Mouse (Mus musculus) spleen, postnatal 36 days (tissue): ENCODE results near the gene Gm20662.

ENCODE experiments used
- DNase-seq, 2 experiments: peaks; one replicate each; pipeline ENCODE4 v3.0.0; 2022; ENCODE audit warnings: low spot score in 2 of 2, mixed read lengths in 1 of 2

Gene Gm20662

DNA sequence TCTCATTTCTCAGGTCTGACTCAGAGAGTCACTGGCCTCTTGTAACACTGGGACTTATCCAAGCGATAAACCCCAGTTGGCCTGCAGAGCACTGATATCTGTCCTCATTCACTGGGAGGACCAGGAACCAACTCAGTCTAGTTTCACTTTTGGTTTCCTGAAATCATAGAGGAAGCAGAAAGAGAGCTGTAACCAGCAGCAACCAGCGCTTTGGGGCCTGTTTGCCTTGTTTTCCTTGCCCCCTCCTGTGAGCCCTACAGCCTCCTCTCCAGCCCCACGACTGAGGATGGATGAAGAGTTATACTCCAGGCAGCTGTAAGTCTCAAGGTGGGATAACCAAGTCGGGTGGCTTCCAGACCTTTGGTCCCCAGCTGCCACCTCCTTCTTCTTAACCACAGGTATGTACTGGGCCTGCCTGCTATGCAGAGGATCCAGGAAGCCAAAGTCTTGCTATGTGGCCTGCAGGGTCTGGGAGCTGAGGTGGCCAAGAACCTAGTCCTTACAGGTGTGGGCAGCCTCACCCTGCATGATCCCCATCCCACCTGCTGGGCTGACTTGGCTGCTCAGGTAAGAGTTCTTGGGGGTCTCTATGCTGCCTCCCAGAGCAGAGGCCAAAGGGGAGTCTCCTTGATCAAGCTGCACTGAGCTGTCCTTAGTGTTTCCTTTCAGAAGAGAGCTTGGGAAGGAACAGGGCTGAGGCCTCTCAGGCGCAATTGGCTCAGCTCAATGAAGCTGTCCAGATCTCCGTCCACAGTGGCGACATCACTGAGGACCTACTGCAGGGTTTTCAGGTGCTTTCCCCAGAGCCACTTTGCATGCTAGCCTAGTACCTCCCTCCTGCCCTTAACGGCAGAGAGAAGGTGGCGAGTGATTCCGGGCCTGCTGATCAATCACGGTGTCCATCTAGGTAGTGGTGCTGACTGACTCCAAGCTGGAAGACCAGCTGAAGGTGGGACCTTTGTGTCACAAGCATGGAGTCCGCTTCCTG is 20.5 kb upstream of the Gm20662 start, which contains the start of gene Uba7:
Uba7 (plus strand) TSS at position 107 of the 988 bp plus-strand sequence.
- peak; percentile 69 to 79 for DNase-seq

DNA sequence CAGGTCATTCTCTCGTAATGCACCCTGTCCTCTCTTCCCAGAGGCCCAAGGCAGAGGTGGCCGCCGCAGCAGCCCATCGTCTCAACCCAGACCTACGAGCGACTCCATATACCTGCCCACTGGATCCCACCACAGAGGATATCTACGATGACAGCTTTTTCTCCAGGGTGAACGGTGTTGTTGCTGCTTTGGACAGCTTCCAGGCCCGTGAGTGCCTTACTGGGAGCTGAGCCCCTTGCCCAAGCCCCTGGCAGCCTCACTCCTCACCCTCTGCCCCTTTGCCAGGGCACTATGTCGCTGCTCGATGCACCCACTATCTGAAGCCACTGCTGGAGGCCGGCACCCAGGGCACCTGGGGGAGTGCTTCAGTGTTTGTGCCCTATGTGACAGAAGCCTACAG is 17.3 kb upstream of the Gm20662 start:
- no peak for DNase-seq

DNA sequence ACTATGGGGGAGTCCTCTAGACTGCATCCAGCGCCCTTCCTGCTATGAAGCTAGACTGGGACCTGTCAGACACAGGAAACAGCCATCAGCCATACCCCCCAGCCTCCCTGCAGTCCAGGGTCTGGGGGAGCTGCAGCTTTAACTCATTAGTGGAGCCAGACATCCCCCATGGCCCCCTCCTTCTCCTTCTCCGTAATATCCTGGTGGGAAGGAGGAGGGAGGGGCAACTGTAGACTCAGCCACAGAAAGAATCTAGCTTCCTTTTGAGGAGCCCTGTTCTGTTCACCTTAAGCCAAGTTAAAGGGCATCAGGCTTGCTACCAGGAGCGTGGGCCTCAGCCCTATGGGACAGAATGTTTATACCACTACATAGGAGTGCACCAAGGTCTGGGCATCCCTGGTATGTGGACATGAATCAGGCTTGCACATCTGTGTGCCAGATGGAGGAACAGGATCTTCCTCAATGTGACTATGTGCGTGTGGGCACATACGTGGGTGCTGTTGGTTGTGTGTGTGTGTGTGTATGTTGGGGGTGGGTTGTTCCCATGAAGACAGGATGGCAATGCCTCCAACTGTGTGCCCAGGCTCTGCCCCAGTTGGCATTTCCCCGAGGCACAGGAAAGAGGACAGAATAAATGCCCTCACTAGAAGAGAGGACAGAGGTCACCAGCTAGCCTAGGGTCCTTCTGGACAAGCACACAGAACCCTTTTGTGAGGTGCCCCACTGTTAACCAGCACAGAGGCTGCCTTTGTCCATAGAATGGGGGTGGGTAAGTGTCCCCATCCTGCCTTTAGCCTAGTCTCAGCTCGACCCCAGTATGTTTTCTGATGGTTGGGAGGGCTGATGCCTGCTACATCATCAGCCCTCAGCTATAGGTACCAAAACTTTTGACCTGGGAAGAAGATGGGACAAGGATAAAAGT is 14.2 kb upstream of the Gm20662 start:
- no peak for DNase-seq

DNA sequence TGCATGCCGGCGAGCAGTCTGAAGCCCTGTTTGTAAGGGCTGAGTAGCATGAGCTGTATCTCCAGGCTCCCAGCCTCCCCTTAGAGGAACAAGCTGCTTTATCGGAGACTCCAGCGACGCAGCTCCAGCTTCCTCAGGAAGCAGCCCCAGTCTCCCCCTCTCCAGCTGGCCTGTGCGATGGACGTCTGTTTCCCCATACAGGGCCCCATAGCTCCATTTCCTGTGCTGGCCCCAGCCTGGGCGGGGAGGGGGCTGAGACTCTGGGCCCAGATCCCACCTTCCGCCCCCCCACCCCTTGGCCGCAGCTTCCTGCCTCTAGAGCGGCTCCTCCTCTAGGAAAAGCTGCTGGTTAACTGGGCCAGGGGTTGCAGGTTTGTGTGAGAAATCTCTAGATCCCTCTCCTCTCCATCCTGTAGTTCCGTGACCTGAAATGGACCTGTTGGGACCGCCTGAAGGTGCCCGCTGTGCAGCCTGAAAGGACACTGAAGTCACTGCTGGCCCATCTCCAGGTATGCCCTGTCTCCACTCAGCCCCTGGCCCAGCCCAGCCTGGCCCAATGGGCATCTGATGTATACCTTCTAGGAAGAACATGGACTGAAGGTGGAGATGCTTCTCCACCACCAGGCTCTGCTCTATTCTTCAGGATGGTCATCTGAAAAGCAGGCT is 13.3 kb upstream of the Gm20662 start, which contains the start of gene Gm20661:
Gm20661 (plus strand) TSS at position 378 of the 666 bp plus-strand sequence.
- peak; percentile 61 to 71 for DNase-seq

DNA sequence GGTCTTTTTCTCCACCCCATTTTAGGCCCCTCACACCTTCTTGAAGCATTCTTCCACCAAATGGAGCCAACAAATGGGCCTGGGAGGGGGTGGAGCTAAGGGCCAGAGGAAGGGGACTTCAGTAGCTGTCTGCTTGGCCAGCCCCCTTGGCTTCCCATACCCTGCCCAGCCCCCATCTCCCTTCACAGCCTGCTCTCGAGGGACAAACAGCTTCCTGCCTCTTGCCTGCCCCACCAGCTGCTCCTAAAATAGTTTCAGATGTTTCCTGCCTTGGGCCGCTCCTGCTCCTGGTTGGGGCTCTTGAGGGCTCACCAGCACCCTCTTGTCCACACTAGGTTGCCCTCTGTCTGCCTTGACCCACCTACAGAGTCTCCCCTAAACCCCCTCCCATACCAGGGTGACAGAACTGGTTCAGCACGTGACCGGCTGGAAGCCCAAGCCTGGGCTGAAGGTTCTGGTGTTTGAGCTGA is 12.7 kb upstream of the Gm20662 start:
- DNase-seq = peak; percentile 61 to 69

DNA sequence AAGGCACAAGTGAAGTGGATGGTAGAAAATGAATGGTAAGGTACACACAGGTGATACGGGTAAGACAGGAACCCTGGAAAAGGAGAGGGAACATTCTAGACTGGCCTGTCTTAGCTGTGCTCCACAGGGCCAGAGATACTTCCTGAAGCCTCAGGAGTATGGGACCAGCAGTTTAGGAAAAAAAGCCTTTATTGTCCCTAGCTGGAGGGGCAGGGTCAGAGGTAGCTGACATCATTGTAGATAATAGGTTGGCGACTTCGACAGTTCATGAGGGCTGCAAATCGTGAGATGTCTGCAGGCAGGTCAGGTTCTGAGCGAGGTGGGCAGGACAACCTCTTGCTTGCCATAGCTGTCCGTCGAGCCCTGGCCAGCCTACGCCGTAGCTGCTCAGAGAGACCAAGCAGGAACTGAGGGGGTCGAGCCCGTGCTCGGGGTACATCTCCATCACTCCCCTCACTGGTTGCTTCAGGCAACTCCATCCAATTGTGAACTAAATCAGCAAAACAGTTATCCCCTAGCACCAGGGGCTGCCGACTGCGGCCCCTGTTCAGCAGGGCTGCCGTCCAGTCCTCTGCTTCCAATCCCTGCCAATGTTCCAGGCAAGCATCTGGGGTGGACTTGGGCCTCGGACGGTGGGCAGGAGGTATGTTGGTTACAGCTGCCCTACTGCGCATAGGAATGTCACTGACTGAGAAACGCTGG is 11.9 kb upstream of the Gm20662 start:
- no peak for DNase-seq

DNA sequence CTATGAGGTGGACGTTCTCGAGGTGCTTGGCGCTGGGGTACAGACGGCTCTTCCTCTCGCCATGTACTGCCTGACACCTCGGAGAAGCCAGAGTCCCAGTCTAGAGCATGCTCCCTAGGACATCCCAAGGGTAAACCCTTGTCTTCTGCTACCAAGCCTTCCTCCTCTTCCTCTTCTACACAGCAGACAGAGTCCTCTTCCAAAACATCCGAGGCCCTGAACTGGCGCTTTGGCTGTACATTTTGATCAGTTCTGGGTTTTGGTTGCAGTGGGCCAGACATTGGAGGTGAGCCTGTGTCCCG is 11.4 kb upstream of the Gm20662 start:
- DNase-seq = no peak

DNA sequence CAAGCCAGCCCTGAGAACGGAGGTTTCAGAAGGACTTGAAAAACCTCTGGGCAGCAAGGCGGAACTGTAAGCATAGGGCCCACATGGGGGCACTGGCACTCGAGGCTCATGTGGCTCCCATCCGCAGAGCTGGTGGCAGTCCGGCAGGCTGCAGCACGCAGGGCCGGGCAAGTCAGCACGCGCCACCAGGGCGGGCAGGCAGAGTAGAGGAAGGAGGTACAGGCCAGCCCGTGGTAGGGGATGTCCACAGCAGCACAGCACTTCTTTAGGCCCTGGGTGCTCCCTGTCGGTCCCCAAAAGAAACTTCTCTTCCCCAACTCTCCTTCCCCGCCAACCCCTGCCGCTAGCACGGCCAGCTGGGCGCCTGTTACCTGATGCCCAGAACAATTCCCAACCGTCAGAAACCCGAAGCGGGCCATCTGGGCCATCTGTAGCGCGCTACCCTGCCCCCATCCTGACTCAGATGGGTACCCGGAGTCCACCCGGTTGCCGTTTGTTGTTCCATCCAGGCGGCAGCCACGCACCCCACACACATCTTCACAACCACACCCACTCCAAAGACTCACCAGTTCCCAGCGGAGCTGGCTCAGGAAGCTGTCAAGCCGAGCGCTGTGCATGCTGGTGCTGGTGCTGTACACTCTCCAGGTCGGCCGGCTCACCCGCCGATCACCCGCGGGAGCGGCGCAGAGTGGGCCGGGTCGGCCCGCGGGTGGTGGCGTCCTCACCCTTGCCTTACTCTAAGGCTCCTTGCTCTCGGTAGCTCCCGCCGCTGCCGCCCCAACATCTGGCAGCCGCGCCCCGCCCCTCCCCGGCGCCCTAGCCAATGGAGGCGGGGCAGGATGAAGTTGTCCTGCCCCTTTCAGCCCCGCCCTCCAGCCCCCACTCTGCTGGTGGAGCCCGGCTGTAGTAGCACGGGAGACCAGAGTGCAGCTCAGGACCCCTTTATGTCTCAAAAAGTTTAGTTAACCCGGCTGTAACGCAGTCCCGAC is 10.7 kb upstream of the Gm20662 start, which contains the start of gene Inka1:
Inka1 (minus strand) TSS at position 749 of the 989 bp plus-strand sequence.
- peak; percentile 92 to 94 for DNase-seq

DNA sequence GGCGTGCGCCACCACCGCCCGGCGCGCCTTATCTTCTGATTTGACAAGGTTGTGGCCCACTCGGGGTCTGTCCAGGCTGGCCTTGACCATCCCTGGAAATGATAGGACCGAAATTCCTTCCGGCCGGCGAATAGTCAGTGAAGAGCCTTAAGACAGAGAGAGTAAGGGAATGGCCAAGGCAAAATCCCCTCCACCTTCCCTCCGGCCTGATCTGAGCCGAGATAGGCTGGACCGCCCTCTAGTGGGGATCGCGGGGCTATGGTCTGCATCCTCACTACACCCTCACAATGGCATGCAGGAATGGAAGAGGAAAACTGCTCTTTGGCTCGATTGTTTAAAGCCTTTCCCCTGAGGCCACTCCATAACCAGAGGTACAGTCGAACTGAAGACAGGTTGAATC is 9.8 kb upstream of the Gm20662 start:
- DNase-seq = peak; percentile 79 to 84

DNA sequence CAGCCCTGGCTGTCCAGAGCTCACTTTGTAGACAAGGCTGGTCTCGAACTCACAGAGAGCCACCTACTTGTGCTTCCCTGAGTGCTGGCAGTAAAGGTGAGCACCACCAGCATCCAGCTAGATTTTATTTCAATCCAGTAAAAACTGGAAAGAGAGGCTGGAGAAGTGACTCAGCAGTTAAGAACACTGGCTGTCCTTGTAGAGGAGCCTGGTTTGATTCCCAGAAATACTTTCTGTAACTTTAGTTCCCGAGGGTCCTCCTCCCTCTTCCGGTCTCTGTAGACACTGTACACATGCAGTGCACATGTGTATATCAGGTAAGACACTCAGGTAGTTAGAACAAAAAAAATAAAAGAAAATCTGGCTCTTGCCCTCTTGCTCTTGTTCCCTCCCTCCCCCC is 8.2 kb upstream of the Gm20662 start:
- no peak for DNase-seq

DNA sequence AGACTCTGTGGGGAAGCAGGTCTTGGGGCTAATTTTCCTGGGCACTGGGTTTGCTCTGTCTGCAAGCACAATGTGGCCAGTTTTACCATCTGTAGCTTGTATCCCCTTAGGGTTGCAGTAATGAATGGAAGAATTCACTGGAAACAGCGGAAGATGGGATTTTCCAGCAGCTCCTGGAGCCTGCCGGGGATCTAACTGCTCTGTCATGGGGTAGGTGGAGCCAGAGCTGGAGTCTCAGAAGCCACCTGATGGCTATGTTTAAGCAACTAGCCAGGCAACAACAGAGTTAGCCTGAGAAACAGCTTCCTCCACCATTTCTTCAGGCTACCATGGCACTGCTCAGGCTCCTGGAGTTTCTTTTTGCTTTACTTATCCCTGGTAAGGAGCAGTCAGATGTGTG is 4.0 kb upstream of the Gm20662 start, which contains the start of gene Cdhr4:
Cdhr4 (plus strand) TSS at position 301 of the 400 bp plus-strand sequence.
- DNase-seq = no peak

DNA sequence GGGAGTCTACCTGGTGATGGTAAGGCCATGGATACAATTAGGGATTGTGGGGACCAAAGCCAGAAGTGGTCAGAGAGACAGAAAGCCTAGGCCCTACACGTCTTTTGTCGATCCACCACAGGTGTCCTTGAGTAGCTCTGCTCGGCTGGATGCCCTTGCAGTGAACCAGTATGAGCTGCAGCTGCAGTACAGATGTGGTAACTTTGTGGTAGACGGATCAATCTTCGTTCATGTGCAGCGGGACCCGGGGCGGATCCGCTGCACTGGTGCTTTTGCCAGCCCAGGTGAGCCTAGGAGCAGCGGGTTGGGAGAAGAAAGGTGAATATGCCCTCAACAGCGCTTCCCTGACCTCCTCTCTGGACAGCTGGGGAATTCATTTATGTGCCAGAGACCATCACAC is 3.1 kb upstream of the Gm20662 start:
- no peak for DNase-seq

DNA sequence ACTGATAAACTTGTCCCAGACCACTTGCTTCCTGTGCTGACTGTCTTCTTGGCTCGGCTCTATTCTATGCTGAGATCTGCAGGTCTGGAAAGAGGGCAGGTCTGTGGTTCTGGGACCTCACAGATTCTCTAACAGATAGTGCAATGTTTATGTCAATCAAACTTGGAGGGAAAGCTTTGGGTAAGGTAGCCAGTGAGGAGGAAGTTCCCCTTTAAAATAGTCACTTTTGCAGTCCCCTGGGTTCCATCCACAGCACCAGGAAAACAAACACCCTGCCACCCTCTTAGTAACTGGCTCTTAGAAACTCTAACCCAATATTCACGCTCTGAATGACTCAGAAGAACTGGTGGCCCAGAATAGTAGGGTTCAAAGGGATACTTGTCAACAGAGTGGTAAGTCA is 1.7 kb upstream of the Gm20662 start:
- DNase-seq = no peak

DNA sequence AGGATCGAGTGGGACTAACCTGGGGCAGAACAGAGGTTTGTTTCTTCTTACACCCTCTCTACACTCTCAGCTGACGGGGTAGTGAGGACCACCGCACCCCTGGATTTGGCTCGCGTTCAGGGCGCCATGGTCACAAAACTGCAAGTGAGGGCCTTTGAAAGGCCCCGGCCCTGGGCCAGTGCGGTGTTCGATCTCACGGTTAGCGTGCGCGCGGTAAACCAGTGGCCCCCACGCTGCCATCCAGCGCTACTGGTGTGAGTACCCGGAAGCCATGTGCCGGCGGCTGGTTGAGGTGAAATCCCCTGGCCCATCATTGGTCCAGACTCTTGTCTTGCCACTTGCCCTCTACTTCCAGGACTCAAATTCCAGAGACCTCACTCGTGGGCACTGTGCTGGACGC is 636 bp upstream of the Gm20662 start:
- DNase-seq = no peak

DNA sequence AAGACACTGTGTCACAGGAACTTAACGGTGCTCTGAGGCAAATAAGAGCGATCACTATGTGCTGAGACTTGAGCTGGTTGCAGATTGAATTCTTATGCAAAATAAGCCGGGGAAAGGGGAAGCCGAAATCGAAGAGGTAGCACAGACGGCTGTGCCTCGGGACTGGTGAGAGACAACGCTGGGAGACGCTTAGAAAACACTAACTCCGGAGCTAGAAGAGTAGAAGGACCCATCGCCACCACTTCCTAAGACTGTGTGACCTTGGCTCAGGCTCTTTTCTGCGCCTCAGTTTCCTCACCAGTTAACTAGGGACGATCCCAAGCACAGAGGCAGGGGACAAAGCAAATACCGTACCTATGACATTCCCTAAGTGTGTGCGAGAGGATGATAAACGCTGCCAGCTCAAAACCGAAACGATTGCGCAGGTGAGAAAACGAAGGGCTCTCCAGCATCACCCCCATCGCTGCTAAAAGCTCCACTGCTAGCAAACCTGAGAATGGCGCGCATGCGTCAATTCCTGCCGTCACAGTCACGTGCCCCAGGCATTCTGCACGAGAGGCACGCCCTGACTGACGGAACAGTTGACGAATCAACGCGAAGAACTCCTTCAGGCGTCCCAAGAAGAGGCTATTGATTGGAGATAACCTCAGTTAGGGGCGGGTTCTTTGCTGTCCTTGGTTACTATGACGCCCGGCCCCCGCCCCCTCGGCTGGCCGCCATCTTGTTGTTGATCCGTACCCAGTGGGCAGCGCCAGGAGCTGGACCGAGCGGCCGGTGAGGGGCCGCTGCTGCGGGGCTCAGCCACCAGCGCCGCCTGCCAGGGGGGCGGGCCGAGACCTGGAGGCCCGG is 6.0 kb downstream of the Gm20662 start, which contains the start of gene Ip6k1:
Ip6k1 (plus strand) TSS at position 580 of the 849 bp plus-strand sequence.
- DNase-seq = peak; percentile 100

DNA sequence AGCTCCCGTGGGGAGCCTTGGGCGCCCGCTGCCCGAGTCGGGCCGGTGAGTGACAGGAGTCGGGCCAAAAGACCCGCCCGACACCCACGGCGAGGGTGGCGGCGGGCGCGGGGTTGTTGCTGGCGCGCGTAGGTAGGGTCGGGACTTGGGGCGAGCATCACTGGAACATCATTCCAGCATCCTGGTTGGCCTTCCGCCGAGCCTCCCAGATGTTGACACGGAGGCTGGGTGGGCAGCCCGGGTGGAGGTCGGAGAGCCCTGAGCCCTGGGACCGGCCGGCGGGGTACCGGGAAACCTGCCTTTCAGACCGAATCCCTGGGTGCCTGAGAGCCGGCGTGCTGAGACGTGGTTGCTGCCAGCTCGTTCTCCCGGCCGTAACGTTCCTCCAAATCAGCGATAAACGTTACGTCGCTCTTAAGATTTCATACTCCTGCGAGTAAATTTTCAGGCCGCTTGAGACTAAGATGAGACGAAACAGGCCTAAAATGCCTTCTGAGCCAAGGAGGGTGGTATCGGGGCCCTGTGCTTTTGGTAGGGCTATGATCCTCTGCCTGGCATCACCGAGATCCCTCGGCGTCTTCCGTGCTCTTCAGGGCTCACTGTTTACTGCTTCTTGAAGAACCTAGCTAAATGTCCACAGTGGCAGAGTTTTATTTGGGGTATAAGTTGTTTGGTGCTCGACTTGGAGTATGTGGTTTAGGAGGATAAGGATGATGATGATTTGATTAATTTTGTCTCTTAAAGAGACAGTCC is 6.8 kb downstream of the Gm20662 start:
- DNase-seq = no peak

DNA sequence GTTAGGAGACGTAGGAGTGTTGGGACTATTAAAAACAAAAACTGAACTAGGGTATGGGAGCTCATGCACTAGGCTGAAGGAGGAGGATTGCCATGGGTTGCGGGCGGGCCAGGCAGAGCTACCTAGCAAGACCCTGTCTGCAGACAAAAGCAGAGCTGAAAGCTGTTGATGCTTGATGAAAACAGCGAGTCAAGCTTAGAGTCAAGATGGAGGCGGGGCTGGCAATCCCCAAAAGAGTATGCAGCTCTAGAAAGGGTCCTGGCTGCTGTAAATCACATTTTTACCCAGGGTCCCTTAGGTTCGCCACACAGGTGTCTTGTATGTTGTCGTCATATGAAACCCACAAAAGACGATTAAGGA is 7.4 kb downstream of the Gm20662 start:
- peak in 1 of 2 experiments; percentile 11 for DNase-seq

DNA sequence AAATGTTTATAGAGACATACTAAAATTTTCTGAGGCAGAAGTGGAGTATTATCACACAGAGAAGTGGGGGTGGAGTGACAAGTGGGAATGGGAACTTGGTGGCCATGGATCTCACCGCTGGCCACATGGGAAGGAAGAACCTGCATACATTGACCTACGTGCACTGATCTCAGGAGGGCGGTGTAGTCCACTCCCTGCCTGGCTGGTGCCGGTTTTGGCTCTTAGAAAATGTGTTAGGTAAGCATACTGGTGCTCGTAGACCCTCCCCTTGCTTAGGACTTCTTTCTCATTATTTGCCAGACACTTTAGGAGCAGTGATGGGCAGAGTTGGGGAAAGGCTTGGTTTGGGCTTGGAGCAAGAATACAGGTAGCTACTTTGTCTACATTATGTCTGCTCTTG is 11.9 kb downstream of the Gm20662 start:
- no peak for DNase-seq
